Mouse (Mus musculus) cerebellum, adult 8-10 months (tissue): ENCODE measurements around the gene Man2b2.

Source experiments
- DNase-seq: peaks from one replicate; pipeline ENCODE4 v3.0.0; 2022

The Man2b2 gene

DNA sequence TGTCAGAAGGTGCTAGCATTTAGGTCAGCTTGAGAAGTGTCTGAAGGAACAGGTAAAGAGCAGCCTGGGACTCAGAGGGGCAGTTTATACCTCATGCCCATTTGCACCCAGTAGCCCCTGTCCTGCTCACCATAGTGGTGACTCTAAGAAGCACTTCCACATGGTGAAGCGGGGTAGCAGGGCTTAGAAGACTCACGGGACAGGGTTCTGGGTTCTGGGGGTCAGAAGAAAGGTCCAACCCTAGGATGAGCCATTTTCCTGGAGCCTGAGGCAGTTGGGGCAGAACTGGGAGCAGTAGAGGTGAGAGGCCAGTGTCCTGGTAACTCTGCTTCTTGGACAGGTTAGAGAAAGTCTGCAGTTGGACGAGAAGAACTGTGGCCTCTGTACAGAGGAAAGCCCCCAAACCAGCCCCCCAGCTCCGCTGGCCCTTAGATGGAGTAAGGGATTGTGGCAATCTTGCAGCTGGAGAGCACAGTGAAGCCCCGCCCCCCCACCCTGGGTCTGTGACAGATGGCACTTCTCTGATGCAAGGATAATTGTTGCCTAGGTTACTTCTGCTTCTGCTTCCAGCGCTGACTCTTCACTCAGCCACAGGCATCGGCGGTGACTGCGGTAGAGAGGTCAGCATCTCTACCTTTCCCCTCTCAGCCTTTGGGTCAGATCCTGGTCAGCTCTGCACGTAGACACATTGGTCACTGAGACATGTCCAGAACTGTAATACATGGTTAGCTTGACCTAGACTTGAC is 63.3 kb downstream of the Man2b2 start:
- peak; percentile 43 for DNase-seq

GRCm38 (mm10) chr5:36759848-36760247 is 70.6 kb downstream of the Man2b2 start:
- DNase-seq = no peak

- no peak for DNase-seq
These were observed 73.4 kb downstream of the Man2b2 start for GRCm38 (mm10) chr5:36757033-36757432.
